Mouse (Mus musculus) heart, adult 2 months (tissue): ENCODE data around the gene Gm21972.

Experiments used
- CTCF ChIP-seq: fragments of 200-600 bp; IDR thresholded peaks from 2 replicates; pipeline ENCODE4 v1.8.1; 2022; ENCODE audit warnings: antibody characterized with exemption, mild to moderate bottlenecking, moderate library complexity
- POLR2A ChIP-seq: fragments of 200-500 bp; IDR thresholded peaks from 2 replicates; pipeline ENCODE4 v1.6.1; 2011; ENCODE audit warnings: mild to moderate bottlenecking, low read depth, low read length, control low read depth; ENCODE audit not compliant: insufficient read depth

GRCm38 (mm10) chr1:86161061-86161460 lies 27.6 kb downstream of the Gm21972 start:
- TF ChIP-seq CTCF = no peak
- no peak for TF ChIP-seq POLR2A
